Mouse (Mus musculus) neural tube, embryonic 12.5 days (tissue): ENCODE measurements at regions not wholly inside any gene's neighbourhood (a gene's known extent, or its start where the extent isn't known, plus 50 kb on each side); places are given as distances from the start of the nearest gene placed in this dataset.

ENCODE experiments used
- ATAC-seq: fragments of 200-750 bp; cut with Nextera tagmentation; 2 replicates; pipeline ENCODE4 v1.8.0; 2017; ENCODE audit warnings: low read depth, mild to moderate bottlenecking, moderate TSS enrichment, moderate library complexity; ENCODE audit not compliant: low FRiP score
- H3K27ac ChIP-seq: fragments of 300-500 bp; sonication (generic); 2 replicates; pipeline ENCODE4 v1.5.1; 2016
- H3K27me3 ChIP-seq: fragments of 300-500 bp; sonication (generic); replicated peaks from 2 replicates; pipeline ENCODE4 v1.6.1; 2016; ENCODE audit warnings: mild to moderate bottlenecking
- H3K36me3 ChIP-seq: fragments of 300-500 bp; sonication (generic); 2 replicates; pipeline ENCODE4 v1.6.1; 2016; ENCODE audit warnings: mild to moderate bottlenecking
- H3K4me1 ChIP-seq: fragments of 300-500 bp; sonication (generic); 2 replicates; pipeline ENCODE4 v1.6.1; 2016
- H3K4me2 ChIP-seq: fragments of 300-500 bp; sonication (generic); replicated peaks from 2 replicates; pipeline ENCODE4 v1.6.1; 2016; ENCODE audit warnings: mild to moderate bottlenecking
- H3K4me3 ChIP-seq: fragments of 300-500 bp; sonication (generic); 2 replicates; pipeline ENCODE4 v1.5.1; 2016
- H3K9ac ChIP-seq: fragments of 300-500 bp; sonication (generic); 2 replicates; pipeline ENCODE4 v1.6.1; 2016; ENCODE audit warnings: mild to moderate bottlenecking
- H3K9me3 ChIP-seq: fragments of 300-500 bp; sonication (generic); 2 replicates; pipeline ENCODE4 v1.6.1; 2016; ENCODE audit warnings: mild to moderate bottlenecking
- WGBS: fragments of 180-500 bp; shearing (Covaris S2); methylation state at CpG from one replicate; pipeline ENCODE4 v1.1.7; 2016; 5-methylcytosine and 5-hydroxymethylcytosine counted together

- Histone ChIP-seq H3K9ac (no peak overlapping the region), H3K36me3 (no peaks in the 10 kb centered on the region), H3K27ac (no peak overlapping the region), H3K27me3 (no peaks in the 10 kb centered on the region), H3K4me2 (no peak overlapping the region), H3K4me1 (no peaks in the 10 kb centered on the region), H3K4me3 (no peak overlapping the region), H3K9me3 (no peaks in the 10 kb centered on the region)
- no peak for ATAC-seq
- 93% methylated on average over 6 of the region's 6 CpGs for WGBS
These were observed 61.9 kb downstream of the Pdcl3 start for GRCm38 (mm10) chr1:39047316-39047715.

- H3K4me2 ChIP-seq: no peak overlapping the region
- no peak overlapping the region for H3K9ac ChIP-seq
- H3K27ac ChIP-seq: no peak overlapping the region
- no peak for ATAC-seq
- H3K36me3 ChIP-seq: no peaks in the 10 kb centered on the region
- 86% methylated on average over 6 of the region's 6 CpGs for WGBS
- no peak overlapping the region for H3K4me3 ChIP-seq
- H3K9me3 ChIP-seq: no peaks in the 10 kb centered on the region
- H3K4me1 ChIP-seq: no peaks in the 10 kb centered on the region
- no peaks in the 10 kb centered on the region for H3K27me3 ChIP-seq
These were observed 71.9 kb downstream of the Pdcl3 start for GRCm38 (mm10) chr1:39057304-39057703.

- WGBS: 88% methylated on average over 6 of the region's 6 CpGs
- ATAC-seq: no peak
- Histone ChIP-seq H3K4me2 (no peak overlapping the region), H3K4me3 (no peak overlapping the region), H3K4me1 (no peaks in the 10 kb centered on the region), H3K27me3 (no peaks in the 10 kb centered on the region), H3K36me3 (no peaks in the 10 kb centered on the region), H3K9me3 (no peaks in the 10 kb centered on the region), H3K27ac (no peak overlapping the region), H3K9ac (no peak overlapping the region)
These were observed 77.1 kb downstream of the Pdcl3 start for GRCm38 (mm10) chr1:39062509-39062908.

- Histone ChIP-seq H3K36me3 (no peaks in the 10 kb centered on the region), H3K9ac (no peak overlapping the region), H3K4me2 (no peak overlapping the region), H3K27ac (no peak overlapping the region), H3K27me3 (no peaks in the 10 kb centered on the region), H3K9me3 (no peaks in the 10 kb centered on the region), H3K4me1 (no peaks in the 10 kb centered on the region), H3K4me3 (no peak overlapping the region)
- 82% methylated on average over 13 of the region's 13 CpGs for WGBS
- ATAC-seq: no peak
These were observed 78.4 kb downstream of the Pdcl3 start for GRCm38 (mm10) chr1:39063666-39064385.

- ATAC-seq: no peak
- H3K4me1 ChIP-seq: no peaks in the 10 kb centered on the region
- no peaks in the 10 kb centered on the region for H3K27me3 ChIP-seq
- H3K27ac ChIP-seq: no peak overlapping the region
- no peaks in the 10 kb centered on the region for H3K36me3 ChIP-seq
- H3K4me2 ChIP-seq: no peak overlapping the region
- no peaks in the 10 kb centered on the region for H3K9me3 ChIP-seq
- H3K9ac ChIP-seq: no peak overlapping the region
- no peak overlapping the region for H3K4me3 ChIP-seq
- 89% methylated on average over 3 of the region's 3 CpGs for WGBS
These were observed 79.4 kb downstream of the Pdcl3 start for GRCm38 (mm10) chr1:39064781-39065180.

- WGBS: 72% methylated on average over 3 of the region's 3 CpGs
- no peaks in the 10 kb centered on the region for H3K27me3 ChIP-seq
- no peaks in the 10 kb centered on the region for H3K4me1 ChIP-seq
- H3K9ac ChIP-seq: no peak overlapping the region
- H3K27ac ChIP-seq: no peak overlapping the region
- no peak for ATAC-seq
- H3K36me3 ChIP-seq: no peaks in the 10 kb centered on the region
- H3K9me3 ChIP-seq: no peaks in the 10 kb centered on the region
- H3K4me2 ChIP-seq: no peak overlapping the region
- H3K4me3 ChIP-seq: no peak overlapping the region
These were observed 82.5 kb downstream of the Pdcl3 start for GRCm38 (mm10) chr1:39067901-39068300.

- Histone ChIP-seq H3K36me3 (no peaks in the 10 kb centered on the region), H3K4me3 (no peak overlapping the region), H3K4me2 (0 out of 2 replicates have a peak overlapping the region, but pooled peaks have one; percentile 18), H3K4me1 (no peaks in the 10 kb centered on the region), H3K9ac (no peak overlapping the region), H3K9me3 (no peaks in the 10 kb centered on the region), H3K27ac (no peak overlapping the region), H3K27me3 (no peaks in the 10 kb centered on the region)
- WGBS: 46% methylated on average over 11 of the region's 11 CpGs
- no peak for ATAC-seq
These were observed 83.8 kb downstream of the Pdcl3 start for GRCm38 (mm10) chr1:39069086-39069655.

- no peaks in the 10 kb centered on the region for H3K4me1 ChIP-seq
- no peak overlapping the region for H3K4me3 ChIP-seq
- H3K36me3 ChIP-seq: no peaks in the 10 kb centered on the region
- H3K27me3 ChIP-seq: no peaks in the 10 kb centered on the region
- no peaks in the 10 kb centered on the region for H3K9me3 ChIP-seq
- 11% methylated on average over 7 of the region's 7 CpGs for WGBS
- H3K9ac ChIP-seq: no peak overlapping the region
- H3K4me2 ChIP-seq: 0 out of 2 replicates have a peak overlapping the region, but pooled peaks have one; percentile 18
- no peak overlapping the region for H3K27ac ChIP-seq
- no peak for ATAC-seq
These were observed 84.3 kb downstream of the Pdcl3 start for GRCm38 (mm10) chr1:39069676-39070075.

GRCm38 (mm10) chr1:39075966-39076365 lies 90.6 kb downstream of the Pdcl3 start:
- Histone ChIP-seq H3K9me3 (no peaks in the 10 kb centered on the region), H3K27ac (no peak overlapping the region), H3K4me3 (no peak overlapping the region), H3K4me2 (no peak overlapping the region), H3K4me1 (no peaks in the 10 kb centered on the region), H3K36me3 (no peaks in the 10 kb centered on the region), H3K27me3 (no peaks in the 10 kb centered on the region), H3K9ac (no peak overlapping the region)
- WGBS: 89% methylated on average over 5 of the region's 5 CpGs
- ATAC-seq: no peak

GRCm38 (mm10) chr1:39078584-39079315 lies 93.3 kb downstream of the Pdcl3 start:
- 87% methylated on average over 4 of the region's 4 CpGs for WGBS
- H3K36me3 ChIP-seq: no peaks in the 10 kb centered on the region
- H3K4me2 ChIP-seq: no peak overlapping the region
- H3K4me3 ChIP-seq: no peak overlapping the region
- ATAC-seq: no peak
- H3K4me1 ChIP-seq: no peaks in the 10 kb centered on the region
- no peak overlapping the region for H3K9ac ChIP-seq
- no peak overlapping the region for H3K27ac ChIP-seq
- no peaks in the 10 kb centered on the region for H3K27me3 ChIP-seq
- H3K9me3 ChIP-seq: no peaks in the 10 kb centered on the region

GRCm38 (mm10) chr1:39083911-39084826 lies 98.8 kb downstream of the Pdcl3 start:
- WGBS: 80% methylated on average over 7 of the region's 7 CpGs
- ATAC-seq: no peak

GRCm38 (mm10) chr1:39086273-39086672 lies 100.9 kb downstream of the Pdcl3 start:
- no peak overlapping the region for H3K4me2 ChIP-seq
- H3K9me3 ChIP-seq: no peaks in the 10 kb centered on the region
- no peaks in the 10 kb centered on the region for H3K4me1 ChIP-seq
- no peak overlapping the region for H3K9ac ChIP-seq
- no peaks in the 10 kb centered on the region for H3K36me3 ChIP-seq
- no peak overlapping the region for H3K27ac ChIP-seq
- H3K27me3 ChIP-seq: no peaks in the 10 kb centered on the region
- no peak for ATAC-seq
- H3K4me3 ChIP-seq: no peak overlapping the region
- WGBS: 88% methylated on average over 11 of the region's 11 CpGs

More at GRCm38 (mm10) chr1:39083911-39084826, 98.8 kb downstream of the Pdcl3 start:
- Histone ChIP-seq H3K27ac (no peak overlapping the region), H3K4me2 (no peak overlapping the region), H3K9ac (no peak overlapping the region), H3K4me1 (no peaks in the 10 kb centered on the region), H3K36me3 (no peaks in the 10 kb centered on the region), H3K9me3 (no peaks in the 10 kb centered on the region), H3K4me3 (no peak overlapping the region), H3K27me3 (no peaks in the 10 kb centered on the region)
